Mouse (Mus musculus) gastrocnemius, postnatal 36 days (tissue): ENCODE measurements around the gene Abi1. TPM values are rescaled to one million over a fixed set of nuclear protein-coding genes. Genes with fewer than 3 reads are reported as not detected.
"Not testable (repeated sequence)": the region's sequence is repeated elsewhere in the genome, so short reads cannot be mapped to it uniquely, and the experiment has no call there.

Source experiments
- DNase-seq, 2 experiments: peaks; one replicate each; pipeline ENCODE4 v3.0.0; 2022
- intact Hi-C: fragments of 180-260 bp; cut with DNase I; formaldehyde crosslinking; loops from one replicate; pipeline ENCODE4 v1.15.1; 2025
- total RNA-seq, 2 experiments: library from RNA; stranded (reverse); gene quantifications; 2 replicates each; pipeline ENCODE4 v1.2.3; 2021

Gene Abi1
- total RNA-seq, 2 experiments from 2014 or later = 14.6 to 15.7 TPM

DNA sequence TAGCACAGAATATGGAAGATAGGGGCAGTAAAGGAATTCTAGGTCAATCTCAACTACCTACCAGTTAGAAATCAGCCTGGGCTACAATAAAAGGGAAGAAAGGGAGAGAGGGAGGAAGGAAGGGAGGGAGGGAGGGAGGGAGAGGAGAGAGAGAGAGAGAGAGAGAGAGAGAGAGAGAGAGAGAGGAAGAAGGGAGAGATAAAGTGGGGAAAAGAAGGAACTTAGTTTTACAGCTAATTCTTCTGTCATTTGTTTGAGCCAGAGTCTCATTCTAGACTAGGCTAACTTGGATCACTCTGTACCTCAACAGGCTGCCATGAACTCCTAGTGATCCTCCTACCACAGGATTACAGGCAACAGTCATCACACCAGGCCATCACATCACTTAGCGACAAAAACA lies 4.6 kb downstream of the Abi1 start:
- DNase-seq = no peak
- intact Hi-C loops = no loop called here

DNA sequence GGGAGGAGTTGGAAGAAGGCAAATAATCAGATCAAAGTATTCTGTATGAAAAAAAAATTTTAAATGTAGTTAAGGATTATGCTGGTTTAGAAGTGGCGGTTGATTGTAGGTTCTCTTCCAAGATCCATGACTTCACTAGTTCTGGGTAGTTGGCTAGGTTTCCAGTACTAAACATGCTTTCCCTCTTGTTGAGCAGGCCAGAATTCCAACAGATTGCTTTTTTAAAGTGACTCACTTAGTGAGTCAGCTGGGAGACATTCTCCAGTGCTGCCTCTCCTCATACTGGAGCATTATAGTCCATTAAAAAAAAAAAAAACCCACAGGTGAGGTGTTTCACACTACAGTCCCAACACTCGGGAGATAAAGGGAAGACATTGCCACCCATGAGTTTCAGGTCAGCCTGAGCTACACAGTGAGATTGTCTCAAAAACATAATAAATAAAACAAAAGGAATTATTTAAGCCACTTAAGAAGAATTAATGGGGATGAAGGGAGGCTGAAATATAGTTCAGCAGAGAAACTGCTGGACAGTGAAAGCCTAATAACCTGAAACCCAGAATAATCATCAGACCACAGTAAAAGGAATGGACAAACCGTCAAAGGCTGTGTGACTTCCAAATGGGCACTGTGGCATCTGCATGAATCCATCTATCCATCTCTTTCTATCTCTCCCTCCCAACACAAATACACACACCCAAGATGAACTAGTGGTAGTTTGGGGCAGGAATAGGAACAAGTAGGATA lies 5.2 kb downstream of the Abi1 start:
- DNase-seq = no peak

DNA sequence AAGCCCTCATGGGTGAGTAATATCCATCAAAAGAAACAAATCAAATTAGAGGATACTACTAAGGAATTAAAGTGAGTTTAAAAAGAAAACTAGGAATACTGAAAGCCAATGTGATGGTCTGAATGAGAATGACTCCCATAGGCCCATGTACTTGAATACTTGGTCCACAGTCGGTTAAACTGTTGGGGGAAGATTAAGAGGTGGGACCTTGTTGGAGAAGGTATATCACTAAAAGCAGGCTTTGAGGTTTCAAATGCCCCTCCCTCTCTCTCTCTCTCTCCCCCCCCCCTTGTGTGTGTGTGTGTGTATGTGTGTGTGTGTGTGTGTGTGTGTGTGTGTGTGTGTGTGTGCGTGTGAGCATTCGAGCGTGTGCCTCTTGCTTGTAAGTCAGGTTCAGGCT lies 9.4 kb downstream of the Abi1 start:
- no peak for DNase-seq
- intact Hi-C loops = no loop called here

More for the DNA sequence above, 5.2 kb downstream of the Abi1 start:
- intact Hi-C loops = no loop called here

DNA sequence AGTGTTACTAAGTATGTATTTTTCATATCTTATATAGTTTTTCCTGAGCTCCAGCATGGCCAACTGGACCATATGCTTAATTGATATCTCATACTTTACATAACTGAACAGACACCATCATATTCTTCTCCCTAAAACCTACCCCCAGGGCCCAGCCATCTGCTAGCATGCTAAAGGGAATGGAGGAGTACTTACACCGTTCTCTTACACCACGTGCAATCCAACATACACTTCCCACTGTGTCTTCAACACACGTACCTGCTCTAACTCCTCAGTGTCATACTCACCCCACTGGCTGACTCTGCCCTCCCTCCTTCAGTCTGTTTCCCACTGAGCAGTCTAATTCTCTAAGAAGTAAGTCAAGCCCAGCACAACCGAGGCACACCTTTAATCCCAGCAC lies 11.2 kb downstream of the Abi1 start:
- intact Hi-C loops = no loop called here

DNA sequence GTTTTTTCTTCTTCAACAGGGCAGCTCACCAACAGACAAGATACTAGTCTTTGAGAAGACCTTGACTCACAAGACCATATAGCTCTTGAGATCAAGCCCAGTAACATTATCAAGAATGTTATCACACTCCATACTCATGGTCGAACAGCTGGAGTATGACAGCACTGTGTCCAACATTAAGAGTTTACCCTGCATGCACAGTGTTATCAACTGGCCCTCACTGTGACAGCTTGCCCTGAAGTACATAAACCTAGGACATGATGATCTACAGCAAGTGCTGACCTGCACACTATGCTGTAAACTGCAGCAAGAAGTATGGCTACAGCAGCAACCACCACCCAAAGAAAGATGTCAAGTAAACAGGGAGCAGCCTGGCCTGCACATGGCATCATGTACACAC lies 13.7 kb downstream of the Abi1 start:
- no peak for DNase-seq
- intact Hi-C loops = no loop called here

More for the DNA sequence above, 11.2 kb downstream of the Abi1 start:
- no peak for DNase-seq

DNA sequence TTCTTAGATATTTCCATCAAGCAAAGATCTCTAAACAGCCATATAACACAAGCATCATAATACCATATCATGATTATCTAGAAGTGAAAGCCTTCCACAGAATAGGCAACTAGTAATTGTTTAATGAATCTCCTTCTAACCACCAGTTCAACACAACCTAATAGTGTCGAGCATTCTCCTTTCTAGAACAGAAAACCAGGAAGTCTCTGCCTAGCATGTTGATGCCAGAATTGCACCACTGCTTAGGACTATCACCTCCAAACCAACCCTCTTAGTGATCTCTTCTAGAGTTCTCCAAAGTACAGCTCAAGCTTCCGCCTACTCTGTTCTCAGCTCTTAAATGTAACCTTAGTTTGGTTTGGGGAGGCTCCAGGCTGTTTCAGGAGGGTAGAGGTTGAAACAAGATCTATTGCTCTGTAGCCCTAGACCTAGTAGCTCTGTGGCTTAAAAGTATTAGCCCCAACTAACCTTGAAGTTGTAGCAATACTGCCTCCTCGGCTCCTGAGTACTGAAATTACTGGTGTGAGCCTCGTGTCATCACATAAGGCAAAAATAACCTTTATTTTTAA lies 16.2 kb downstream of the Abi1 start:
- no peak for DNase-seq
- intact Hi-C loops = no loop called here

DNA sequence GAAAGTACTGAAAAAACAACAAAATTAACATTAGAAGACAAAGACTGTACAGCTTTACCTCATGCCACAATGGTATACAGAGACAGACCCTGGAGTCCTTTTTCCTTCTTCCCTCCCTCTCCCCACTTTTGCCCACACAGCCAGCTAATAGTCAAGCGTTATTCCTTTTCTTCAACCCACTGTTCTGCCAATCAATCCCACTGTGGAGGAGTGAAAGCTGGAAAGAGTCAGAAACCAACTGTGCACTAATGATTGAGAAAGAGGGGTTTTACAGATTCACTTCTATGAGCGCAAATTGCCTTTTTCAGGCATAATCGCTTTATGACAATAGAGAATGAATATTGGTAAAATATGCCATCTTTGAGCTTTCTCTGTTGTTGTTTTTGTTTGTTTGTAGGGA lies 17.0 kb downstream of the Abi1 start:
- DNase-seq = no peak
- intact Hi-C loops = no loop called here

DNA sequence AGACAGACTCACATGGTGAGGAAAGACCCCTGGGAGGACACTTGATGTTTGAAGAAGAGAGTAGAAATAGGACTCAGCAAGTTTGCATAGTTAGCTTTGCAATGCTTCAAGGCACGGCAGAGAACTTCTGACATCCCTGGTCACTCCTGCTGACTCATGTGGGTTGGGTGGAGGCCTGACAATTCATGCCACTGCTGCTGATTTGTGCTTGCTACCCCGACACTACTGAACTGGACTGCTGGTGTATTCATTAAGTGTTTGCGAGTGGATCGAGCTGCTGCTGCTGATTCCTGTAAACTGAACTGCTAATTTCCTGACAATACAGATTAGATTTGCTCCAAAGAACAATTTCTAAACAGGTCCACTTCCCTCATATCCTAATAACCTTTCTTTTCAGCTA lies 18.3 kb downstream of the Abi1 start:
- intact Hi-C loops = no loop called here

DNA sequence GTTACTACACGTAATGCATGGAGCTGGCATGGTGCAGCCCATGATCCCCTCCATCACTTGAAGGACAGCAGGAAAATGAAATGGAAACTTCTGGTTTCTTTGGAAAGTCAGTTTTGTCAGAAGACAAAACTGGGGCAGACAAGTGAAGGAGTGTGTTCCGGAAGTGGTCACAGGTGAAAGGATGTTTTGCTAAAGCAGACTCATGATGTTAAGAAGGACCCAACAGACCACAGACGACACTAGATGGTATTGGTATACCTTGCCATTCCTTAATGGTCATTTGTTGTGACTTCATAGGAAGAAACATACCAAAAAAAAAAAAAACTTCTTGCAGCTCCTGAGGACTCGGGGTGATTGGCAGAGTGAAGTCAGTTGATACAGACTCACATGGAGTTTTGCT lies 18.7 kb downstream of the Abi1 start:
- no peak for DNase-seq
- intact Hi-C loops = no loop called here

More for the DNA sequence above, 18.3 kb downstream of the Abi1 start:
- peak; percentile 25 to 45 for DNase-seq

DNA sequence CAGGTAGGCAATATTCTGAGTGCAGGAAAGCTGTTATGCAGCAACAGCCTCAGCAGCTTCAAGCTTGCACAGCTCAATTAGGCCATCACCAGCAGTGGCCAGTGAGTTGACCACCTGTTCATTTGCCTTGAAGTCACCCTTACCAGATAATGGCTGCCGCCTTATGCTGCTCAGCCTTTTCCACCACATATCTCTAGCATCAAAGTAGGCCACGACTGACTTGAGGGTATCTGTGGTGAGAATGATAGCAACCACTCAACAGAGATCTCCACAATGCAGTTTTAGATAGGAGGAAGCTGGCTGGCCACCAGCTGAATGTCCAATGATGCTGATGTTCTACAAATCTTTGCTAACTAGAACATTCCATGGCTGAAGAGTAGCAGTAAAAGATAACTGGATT lies 20.9 kb downstream of the Abi1 start:
- intact Hi-C loops = no loop called here
- DNase-seq = no peak

DNA sequence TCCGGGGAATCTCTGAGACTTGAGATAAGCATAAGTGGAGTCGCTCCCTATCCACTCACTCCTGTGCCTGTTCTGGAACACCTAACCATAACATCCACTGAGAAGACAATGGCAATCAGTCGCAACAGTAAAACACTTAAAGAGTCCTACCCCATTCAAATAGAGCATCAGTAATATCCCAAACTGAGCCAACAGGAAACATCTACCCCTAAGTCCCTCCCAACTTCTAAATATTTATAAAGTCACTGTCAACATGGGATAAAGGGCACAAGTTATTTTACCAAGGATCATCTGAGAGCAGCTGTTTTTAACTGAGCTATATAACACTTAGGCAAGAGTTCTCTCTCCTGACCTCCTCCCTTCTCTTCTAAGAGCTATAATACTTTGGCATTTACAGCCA lies 23.9 kb downstream of the Abi1 start:
- DNase-seq = no peak
- intact Hi-C loops = no loop called here

DNA sequence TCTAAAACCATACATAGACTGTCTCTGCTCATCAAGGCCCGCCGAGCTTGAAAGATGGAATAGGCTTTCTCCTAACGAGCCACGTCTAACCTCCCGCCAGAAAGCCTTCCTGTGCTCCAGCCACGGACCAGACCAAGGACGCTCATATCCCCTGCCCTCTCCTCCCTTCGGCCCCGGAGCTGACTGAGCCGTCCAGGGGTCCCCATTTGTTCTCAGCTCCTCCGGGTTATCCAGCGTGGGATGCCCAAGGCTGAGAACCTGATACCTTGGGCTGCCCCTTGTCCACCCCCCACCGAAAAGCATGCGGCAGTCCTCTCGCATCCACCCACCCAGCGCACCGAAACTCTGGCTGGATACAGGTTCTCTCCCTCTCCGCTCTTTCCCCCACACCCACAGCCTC lies 24.7 kb downstream of the Abi1 start:
- no peak for DNase-seq
- intact Hi-C loops = no loop called here

DNA sequence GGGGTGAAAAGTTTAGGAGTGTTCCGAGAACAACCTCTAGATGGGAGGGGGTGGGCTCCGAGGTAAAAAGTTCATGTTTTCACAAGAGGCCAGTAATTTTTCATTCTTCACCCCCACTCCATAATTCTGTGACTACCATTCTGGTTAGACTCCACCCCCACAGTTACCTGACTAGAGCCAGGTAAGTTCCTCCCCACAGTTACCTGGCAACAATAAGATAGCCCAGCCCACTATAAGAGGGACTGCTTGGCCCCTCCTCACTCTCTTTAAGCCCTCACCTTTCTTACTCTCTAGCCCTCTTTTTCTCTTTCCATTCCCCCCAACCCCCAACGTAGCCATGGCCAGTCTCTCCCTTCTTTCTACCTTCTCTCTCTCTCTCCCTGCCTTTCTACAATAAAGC lies 25.1 kb downstream of the Abi1 start:
- DNase-seq, intact Hi-C loops: not testable (repeated sequence)

DNA sequence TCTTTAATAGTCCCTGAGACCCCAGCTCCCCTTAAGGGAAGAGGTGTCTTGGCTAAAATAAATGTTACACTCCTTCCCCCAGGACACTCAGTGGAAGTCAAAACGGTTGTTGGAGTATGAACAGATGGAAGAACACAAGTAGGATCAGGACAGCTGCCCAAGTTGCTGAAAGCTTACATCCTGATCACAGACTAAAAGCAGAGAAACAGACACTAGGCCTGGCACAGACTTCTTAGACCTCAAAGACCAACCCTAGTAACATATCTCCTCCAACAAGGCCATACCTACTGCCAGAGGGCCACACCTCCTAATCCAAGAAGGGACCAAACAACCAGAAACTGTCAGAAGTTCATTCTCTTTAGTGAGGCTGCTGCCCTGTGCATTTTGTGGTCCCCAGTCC lies 31.8 kb downstream of the Abi1 start:
- intact Hi-C loops = no loop called here
- no peak for DNase-seq

DNA sequence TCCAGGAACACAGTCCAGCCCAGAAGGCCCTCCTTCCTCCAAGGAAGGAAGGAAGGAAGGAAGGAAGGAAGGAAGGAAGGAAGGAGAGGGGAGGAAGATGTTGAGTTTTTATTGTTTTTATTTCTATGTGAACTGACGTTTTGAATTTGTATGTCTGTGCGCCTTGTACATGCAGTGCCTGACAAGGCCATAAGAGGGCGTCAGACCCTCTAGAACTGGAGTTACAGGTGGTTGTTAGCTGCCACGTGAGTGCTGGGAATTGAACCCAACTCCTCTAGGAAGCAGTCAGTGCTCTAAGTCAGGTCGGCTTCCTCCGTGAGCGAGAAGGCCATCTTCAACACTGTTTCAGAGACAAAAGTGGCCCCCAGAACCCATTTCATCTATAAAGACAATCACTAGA lies 32.5 kb downstream of the Abi1 start:
- intact Hi-C loops = no loop called here
- DNase-seq = no peak

DNA sequence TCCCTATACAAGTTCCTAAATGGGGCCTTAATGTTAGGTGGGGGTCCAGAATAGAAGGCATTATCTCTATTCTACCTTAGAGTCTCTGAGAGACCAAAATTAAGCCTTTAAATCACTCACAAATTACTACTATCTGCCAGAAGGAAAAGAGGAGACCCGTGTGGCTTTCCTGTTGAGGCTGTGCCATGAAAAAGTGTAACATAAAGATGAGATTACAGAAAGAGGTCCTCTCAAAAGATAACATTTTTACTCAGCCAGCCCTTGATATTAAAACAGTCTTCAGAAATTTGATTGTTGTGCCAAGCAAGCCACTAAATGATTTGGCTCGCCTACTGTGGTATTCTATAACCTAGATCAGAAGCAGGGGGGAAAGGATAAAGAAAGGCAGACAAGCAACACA lies 32.9 kb downstream of the Abi1 start:
- no peak for DNase-seq
- intact Hi-C loops = no loop called here

DNA sequence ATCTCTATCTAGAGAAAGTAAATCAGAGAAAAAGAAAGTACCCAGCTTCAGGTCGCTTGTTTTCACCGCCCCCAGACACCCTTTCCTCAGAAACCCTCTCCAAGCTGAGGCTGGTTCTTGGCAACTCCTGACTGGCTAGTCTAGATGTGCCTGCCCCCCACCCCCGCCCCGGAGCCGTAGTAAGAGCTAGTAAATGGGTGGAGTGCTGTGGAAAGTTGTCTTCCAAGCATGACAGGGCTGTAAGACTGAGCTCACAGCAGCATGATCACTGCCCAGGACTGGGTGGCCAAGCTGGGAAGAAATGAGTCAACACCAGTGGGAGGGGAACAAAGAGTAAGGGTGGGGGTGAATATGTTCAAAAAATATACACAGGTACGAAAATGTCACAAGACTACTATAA lies 33.8 kb downstream of the Abi1 start:
- intact Hi-C loops = no loop called here
- peak in 1 of 2 experiments; percentile 15 for DNase-seq

DNA sequence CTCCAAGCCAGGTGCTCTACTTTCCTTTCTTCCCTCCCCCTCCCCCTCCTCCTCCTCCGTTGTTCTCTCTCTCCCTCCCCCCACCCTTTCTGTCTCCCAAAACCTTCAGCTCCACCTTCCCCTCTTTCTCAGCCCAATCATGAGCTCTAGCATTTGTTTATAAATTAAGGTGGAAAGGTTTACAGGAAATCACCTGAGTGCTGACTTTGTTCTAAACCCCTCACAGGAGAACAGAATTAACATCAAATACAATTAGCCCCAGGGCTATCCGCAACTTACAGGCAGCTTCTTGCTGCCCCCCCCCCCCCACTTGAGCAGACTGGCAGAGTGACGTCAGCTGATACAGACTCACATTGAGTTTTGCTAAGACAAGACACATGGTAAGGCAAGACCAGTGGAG lies 37.4 kb downstream of the Abi1 start:
- DNase-seq = no peak
- intact Hi-C loops = no loop called here

DNA sequence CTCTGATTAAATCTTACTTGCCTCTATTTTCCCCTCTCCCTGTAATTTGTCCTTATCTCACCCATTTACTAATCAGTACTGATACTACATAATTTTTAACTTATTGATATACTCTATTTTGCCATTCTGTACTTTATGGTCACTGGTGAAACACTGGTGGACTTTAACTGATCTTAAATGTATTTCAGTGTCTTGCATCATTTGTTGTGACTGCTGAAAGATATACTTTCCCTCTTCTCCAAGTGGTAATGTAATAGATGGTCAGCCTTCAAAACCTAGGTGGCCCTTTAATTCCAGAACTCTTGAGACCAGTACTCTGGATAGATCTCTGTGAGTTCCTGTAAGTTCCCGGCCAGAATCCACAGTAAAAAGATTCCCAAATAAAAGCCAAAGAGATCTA lies 40.4 kb downstream of the Abi1 start:
- intact Hi-C loops = no loop called here
- no peak for DNase-seq

DNA sequence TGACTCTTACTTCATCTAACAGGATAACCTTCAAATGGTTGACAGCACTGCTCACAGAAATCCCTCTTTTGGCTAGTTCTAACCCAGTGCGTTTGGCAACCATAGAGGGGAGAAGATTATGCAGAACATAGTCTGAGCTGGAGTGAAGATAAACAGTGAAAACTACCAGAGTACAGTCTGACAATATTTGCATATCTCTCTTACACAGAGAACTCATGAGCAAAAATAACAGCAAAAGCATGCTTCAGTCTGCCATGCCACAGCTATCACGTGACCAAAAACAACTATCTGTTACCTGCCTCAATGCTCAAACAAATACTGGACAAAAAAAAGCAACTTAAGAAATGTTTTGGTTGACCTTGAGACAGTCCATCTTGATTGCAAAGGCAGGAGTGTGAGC lies 41.2 kb downstream of the Abi1 start:
- intact Hi-C loops = no loop called here

DNA sequence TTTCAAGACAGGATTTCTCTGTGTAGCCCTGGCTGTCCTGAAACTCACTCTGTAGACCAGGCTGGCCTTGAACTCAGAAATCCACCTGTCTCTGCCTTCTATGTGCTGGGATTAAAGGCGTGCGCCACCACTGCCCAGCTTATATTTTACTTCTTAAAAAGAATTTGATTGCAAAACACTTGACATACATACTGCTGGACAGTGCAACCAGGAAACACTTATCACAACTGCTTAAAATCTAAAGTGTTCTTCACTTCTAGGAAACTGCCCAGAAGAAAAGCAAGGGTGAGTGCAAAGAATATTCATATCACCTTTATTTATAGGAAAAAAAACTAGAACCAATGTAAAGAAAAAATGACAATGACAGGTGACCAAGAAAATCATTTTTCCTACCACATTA lies 42.0 kb downstream of the Abi1 start:
- no peak for DNase-seq
- intact Hi-C loops = no loop called here

More for the DNA sequence above, 41.2 kb downstream of the Abi1 start:
- DNase-seq = no peak

DNA sequence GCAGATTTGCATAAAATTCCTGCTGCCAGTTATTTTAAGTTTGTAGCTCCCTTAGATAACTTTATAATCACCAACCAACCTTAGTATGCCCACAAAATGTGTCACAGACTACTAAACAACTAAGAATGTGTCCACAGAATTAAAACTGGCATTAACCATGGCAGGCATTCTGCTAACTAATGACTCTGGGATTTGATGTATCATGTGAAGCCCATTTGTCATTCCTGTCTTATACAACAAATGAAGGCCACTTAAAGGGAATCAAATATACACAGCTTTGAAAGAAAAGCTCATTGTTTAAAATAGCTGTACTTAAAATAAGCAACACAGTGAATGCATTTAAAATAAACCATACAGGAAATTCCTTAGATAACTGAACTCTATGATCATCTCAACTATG lies 44.0 kb downstream of the Abi1 start:
- intact Hi-C loops = no loop called here
- no peak for DNase-seq
